Mouse (Mus musculus): ENCODE data around the gene Pank4. TPM values are rescaled to one million over a fixed set of nuclear protein-coding genes. Genes with fewer than 3 reads are reported as not detected.

Pank4 gene
- polyA plus RNA-seq, 1 experiment: 24.1 TPM

- TF ChIP-seq CTCF (IDR thresholded peaks at IDR 0.05; ENCODE audit: low read depth, low read length) (no peak), POLR2A (IDR thresholded peaks at IDR 0.05; ENCODE audit: borderline replicate concordance, low read depth, low read length) (no peak)
These were observed 43.7 kb downstream of the Pank4 start for GRCm38 (mm10) chr4:155007641-155008040.

GRCm38 (mm10) chr4:155008075-155008474 is 44.2 kb downstream of the Pank4 start:
- no peak overlapping the region for H3K27ac ChIP-seq (ENCODE audit: insufficient read depth, low read depth, low read length)
- no peaks in the 10 kb centered on the region for H3K4me1 ChIP-seq (ENCODE audit: control insufficient read depth, insufficient read depth, low read length)
- H3K4me3 ChIP-seq (ENCODE audit: insufficient read depth, low read length): no peak overlapping the region
- TF ChIP-seq CTCF (IDR thresholded peaks at IDR 0.05; ENCODE audit: low read depth, low read length) (no peak), POLR2A (IDR thresholded peaks at IDR 0.05; ENCODE audit: borderline replicate concordance, low read depth, low read length) (no peak)

More at GRCm38 (mm10) chr4:155007641-155008040, 43.7 kb downstream of the Pank4 start:
- Histone ChIP-seq H3K4me1 (ENCODE audit: control insufficient read depth, insufficient read depth, low read length) (no peaks in the 10 kb centered on the region), H3K4me3 (ENCODE audit: insufficient read depth, low read length) (no peak overlapping the region), H3K27ac (ENCODE audit: insufficient read depth, low read depth, low read length) (no peak overlapping the region)

- Histone ChIP-seq H3K4me3 (ENCODE audit: insufficient read depth, low read length) (no peak overlapping the region), H3K27ac (ENCODE audit: insufficient read depth, low read depth, low read length) (no peak overlapping the region), H3K4me1 (ENCODE audit: control insufficient read depth, insufficient read depth, low read length) (no peaks in the 10 kb centered on the region)
- no peak for TF ChIP-seq POLR2A (IDR thresholded peaks at IDR 0.05; ENCODE audit: borderline replicate concordance, low read depth, low read length)
- no peak for TF ChIP-seq CTCF (IDR thresholded peaks at IDR 0.05; ENCODE audit: low read depth, low read length)
These were observed 45.3 kb downstream of the Pank4 start for GRCm38 (mm10) chr4:155009216-155009615.

GRCm38 (mm10) chr4:155010870-155011269 is 46.9 kb downstream of the Pank4 start:
- peaks cover 7% of the 10 kb centered on the region; the same call in 1 of the 2 replicates for H3K4me1 ChIP-seq (ENCODE audit: control insufficient read depth, insufficient read depth, low read length)
- H3K4me3 ChIP-seq (ENCODE audit: insufficient read depth, low read length): no peak overlapping the region
- no peak overlapping the region for H3K27ac ChIP-seq (ENCODE audit: insufficient read depth, low read depth, low read length)
- no peak for TF ChIP-seq CTCF (IDR thresholded peaks at IDR 0.05; ENCODE audit: low read depth, low read length)
- TF ChIP-seq POLR2A (IDR thresholded peaks at IDR 0.05; ENCODE audit: borderline replicate concordance, low read depth, low read length): no peak

GRCm38 (mm10) chr4:155011312-155012025 is 47.5 kb downstream of the Pank4 start:
- Histone ChIP-seq H3K4me3 (ENCODE audit: insufficient read depth, low read length) (no peak overlapping the region), H3K27ac (ENCODE audit: insufficient read depth, low read depth, low read length) (no peak overlapping the region), H3K4me1 (ENCODE audit: control insufficient read depth, insufficient read depth, low read length) (peaks cover 8% of the 10 kb centered on the region; the same call in 1 of the 2 replicates)
- TF ChIP-seq CTCF (IDR thresholded peaks at IDR 0.05; ENCODE audit: low read depth, low read length) (no peak), POLR2A (IDR thresholded peaks at IDR 0.05; ENCODE audit: borderline replicate concordance, low read depth, low read length) (no peak)

GRCm38 (mm10) chr4:155012115-155012514 is 48.2 kb downstream of the Pank4 start:
- Histone ChIP-seq H3K4me1 (ENCODE audit: control insufficient read depth, insufficient read depth, low read length) (peaks cover 8% of the 10 kb centered on the region; the same call in 1 of the 2 replicates), H3K27ac (ENCODE audit: insufficient read depth, low read depth, low read length) (no peak overlapping the region), H3K4me3 (ENCODE audit: insufficient read depth, low read length) (no peak overlapping the region)
- TF ChIP-seq POLR2A (IDR thresholded peaks at IDR 0.05; ENCODE audit: borderline replicate concordance, low read depth, low read length) (no peak), CTCF (IDR thresholded peaks at IDR 0.05; ENCODE audit: low read depth, low read length) (no peak)

- no peak overlapping the region for H3K27ac ChIP-seq (ENCODE audit: insufficient read depth, low read depth, low read length)
- H3K4me3 ChIP-seq (ENCODE audit: insufficient read depth, low read length): no peak overlapping the region
- TF ChIP-seq CTCF (IDR thresholded peaks at IDR 0.05; ENCODE audit: low read depth, low read length) (peak; percentile 69), POLR2A (IDR thresholded peaks at IDR 0.05; ENCODE audit: borderline replicate concordance, low read depth, low read length) (no peak)
- H3K4me1 ChIP-seq (ENCODE audit: control insufficient read depth, insufficient read depth, low read length): peaks cover 8% of the 10 kb centered on the region; the same call in 1 of the 2 replicates
These were observed 48.9 kb downstream of the Pank4 start for GRCm38 (mm10) chr4:155012788-155013187.

GRCm38 (mm10) chr4:155014244-155014643 is 50.3 kb downstream of the Pank4 start:
- Histone ChIP-seq H3K27ac (ENCODE audit: insufficient read depth, low read depth, low read length) (no peak overlapping the region), H3K4me1 (ENCODE audit: control insufficient read depth, insufficient read depth, low read length) (peaks cover 8% of the 10 kb centered on the region; the same call in 1 of the 2 replicates), H3K4me3 (ENCODE audit: insufficient read depth, low read length) (no peak overlapping the region)
- TF ChIP-seq CTCF (IDR thresholded peaks at IDR 0.05; ENCODE audit: low read depth, low read length) (no peak), POLR2A (IDR thresholded peaks at IDR 0.05; ENCODE audit: borderline replicate concordance, low read depth, low read length) (no peak)

- H3K4me3 ChIP-seq (ENCODE audit: insufficient read depth, low read length): no peak overlapping the region
- no peak overlapping the region for H3K27ac ChIP-seq (ENCODE audit: insufficient read depth, low read depth, low read length)
These were observed 50.9 kb downstream of the Pank4 start for GRCm38 (mm10) chr4:155014791-155015190.

GRCm38 (mm10) chr4:155015550-155015949 is 51.6 kb downstream of the Pank4 start:
- Histone ChIP-seq H3K4me3 (ENCODE audit: insufficient read depth, low read length) (no peak overlapping the region), H3K27ac (ENCODE audit: insufficient read depth, low read depth, low read length) (peak overlapping the region; percentile 23; the same call in 1 of the 2 replicates), H3K4me1 (ENCODE audit: control insufficient read depth, insufficient read depth, low read length) (peaks cover 8% of the 10 kb centered on the region; the same call in 1 of the 2 replicates)
- TF ChIP-seq POLR2A (IDR thresholded peaks at IDR 0.05; ENCODE audit: borderline replicate concordance, low read depth, low read length) (no peak), CTCF (IDR thresholded peaks at IDR 0.05; ENCODE audit: low read depth, low read length) (no peak)

More at GRCm38 (mm10) chr4:155014791-155015190, 50.9 kb downstream of the Pank4 start:
- H3K4me1 ChIP-seq (ENCODE audit: control insufficient read depth, insufficient read depth, low read length): peaks cover 8% of the 10 kb centered on the region; the same call in 1 of the 2 replicates
- TF ChIP-seq CTCF (IDR thresholded peaks at IDR 0.05; ENCODE audit: low read depth, low read length): no peak
